Mouse (Mus musculus): ENCODE measurements at regions not wholly inside any gene's neighbourhood (a gene's known extent, or its start where the extent isn't known, plus 50 kb on each side); places are given as distances from the start of the nearest gene placed in this dataset.

DNA sequence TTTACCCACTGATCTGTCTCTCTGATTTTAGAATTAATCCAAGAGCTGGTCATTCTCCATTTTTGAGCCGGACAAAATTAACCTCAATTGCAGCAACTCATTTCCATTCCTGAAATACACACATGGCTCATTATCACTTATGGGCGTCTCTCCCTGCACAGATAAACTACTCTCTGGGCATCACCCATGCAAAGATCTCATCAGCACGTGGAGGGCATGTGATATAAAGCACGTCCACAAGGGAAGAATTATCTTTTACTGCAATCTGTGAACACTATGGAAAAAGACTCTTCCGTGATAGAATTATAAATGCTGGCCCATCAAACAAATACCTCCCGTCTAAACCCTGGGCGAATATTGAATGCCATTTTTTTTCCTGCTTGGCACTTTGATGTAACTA lies 124.1 kb upstream of the Klf6 start:
- no peak for TF ChIP-seq GATA1 (IDR thresholded peaks at IDR 0.05; ENCODE audit: low read length)

DNA sequence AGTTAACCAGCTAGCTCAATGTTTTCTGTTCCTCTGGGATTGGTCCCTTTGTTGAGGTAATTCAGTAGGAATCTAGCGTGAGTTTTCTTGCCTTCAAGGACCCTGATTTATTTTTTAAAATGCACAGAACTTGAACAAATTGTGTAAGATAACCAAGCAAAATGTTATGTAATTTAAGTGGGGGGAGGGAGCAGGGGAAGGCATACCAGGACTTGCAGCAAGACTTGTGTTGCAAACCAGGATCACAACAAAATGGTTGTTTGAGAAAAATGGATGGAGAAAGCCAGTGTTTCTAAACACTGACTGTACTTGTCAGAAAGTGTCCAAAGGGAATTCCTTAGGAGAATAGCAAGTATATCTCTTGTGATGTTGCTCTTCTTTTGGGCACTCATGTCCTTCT lies 120.5 kb upstream of the Klf6 start:
- TF ChIP-seq GATA1 (IDR thresholded peaks at IDR 0.05; ENCODE audit: low read length) = no peak

DNA sequence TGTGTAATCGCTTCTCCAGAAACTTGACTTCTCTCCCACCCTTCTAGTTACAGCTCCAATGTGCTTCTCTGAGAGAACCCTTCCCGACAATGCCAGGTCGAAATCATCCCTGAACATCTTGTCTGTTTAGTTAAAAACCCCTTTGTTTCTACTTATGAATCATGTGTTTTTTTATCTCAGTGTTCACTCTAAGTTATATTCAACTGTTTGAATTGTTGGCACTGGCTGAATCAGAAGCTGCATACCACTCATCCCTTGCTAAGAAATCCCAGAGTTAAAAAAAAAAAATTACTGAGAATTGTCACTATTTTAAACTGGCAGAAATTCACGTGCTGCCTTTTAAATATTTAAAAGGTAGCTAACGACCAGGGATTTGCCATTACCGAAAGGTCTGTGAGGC lies 116.3 kb upstream of the Klf6 start:
- TF ChIP-seq GATA1 (IDR thresholded peaks at IDR 0.05; ENCODE audit: low read length) = no peak

DNA sequence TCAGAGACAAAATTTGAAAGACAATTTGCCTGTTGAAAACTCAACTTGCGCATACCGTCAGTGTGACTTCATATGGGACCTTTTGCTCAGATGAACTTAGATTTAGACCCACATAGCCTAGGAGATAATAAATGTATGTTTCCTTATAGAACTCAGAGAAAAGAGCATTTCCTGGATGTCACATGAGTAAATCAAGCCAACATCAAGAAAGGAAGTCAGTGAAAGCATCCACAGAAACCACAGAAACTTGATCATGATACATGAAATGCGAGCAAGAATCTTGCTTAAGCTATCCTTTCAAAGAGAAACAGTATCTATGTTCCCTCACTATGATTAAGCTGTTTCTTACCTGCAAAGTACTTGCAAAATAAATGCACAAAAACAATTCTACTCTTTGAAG lies 104.1 kb upstream of the Klf6 start:
- TF ChIP-seq GATA1 (IDR thresholded peaks at IDR 0.05; ENCODE audit: low read length) = no peak

DNA sequence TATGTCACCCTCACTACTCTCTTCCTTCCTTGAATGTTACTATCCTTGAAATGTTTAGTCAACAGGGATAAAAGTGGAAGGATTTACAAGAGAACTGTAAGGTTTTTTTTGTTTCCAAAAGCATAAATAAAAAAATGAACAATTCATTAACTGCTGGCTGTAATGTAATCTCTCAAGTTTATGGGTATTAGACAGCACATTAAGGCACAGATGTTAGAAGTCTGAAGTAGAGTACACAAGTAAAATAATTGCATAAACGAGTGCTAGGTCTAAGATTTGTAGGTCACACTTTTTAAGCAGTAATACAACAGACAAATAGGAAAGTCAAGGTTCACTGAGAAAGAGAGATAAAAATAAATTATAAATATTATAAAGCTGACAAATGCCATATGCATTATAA lies 103.3 kb upstream of the Klf6 start:
- TF ChIP-seq GATA1 (IDR thresholded peaks at IDR 0.05; ENCODE audit: low read length) = no peak

DNA sequence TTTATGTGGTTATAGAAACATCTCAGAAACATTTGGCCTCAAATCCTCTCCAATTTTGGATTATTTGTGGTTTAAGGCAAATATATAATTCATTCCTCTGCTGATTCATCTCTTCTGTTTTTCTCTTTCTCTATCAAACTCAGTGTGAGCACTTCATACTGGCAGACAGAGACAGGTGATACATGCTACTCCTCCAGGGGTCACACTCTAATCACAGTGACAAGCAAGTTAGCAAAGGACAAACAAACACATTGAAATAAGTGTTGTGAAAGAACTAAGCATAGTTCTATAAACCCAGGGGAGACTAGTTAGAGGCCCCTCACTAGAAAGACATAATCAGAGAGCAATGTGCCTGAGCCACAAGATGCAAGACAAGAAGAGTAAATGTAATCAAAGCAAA lies 101.3 kb upstream of the Klf6 start:
- no peak for TF ChIP-seq GATA1 (IDR thresholded peaks at IDR 0.05; ENCODE audit: low read length)

DNA sequence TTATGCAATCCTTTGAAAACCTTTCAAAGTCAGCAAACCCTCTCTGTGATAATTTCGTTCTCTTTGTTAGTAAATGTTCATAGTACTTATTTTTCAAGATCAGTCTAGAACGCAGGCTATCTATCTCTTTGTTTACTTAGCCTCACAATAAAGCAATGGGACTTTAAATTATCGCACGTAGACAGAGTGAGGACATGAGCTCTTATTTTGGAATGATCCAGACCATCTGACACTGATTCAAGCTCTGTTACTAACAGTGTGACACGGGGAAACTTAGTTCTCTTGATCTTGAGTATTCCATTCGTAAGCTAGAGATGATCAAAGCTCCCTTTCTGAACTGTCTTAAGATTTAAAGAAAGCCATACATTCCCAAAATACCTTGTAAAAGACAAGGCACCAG lies 94.9 kb upstream of the Klf6 start:
- TF ChIP-seq GATA1 (IDR thresholded peaks at IDR 0.05; ENCODE audit: low read length) = no peak

DNA sequence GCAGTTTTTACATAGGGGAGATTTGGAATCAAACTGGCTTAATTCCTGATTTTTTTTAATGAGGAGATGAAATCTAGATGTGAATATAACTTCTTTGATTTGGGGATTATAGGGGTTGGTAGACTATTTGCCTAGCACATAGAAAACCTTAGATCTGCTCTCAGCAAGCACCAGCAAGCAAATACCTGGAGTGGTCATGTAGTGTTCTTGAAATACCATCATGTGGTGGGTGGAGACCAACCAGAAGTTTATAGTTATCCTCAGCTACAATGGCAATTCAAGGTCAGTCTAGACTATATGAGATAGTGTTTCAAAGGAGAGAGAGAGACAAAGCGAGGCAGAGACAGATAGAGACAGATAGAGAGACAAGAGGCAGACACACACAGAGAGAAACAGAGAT lies 94.1 kb upstream of the Klf6 start:
- TF ChIP-seq GATA1 (IDR thresholded peaks at IDR 0.05; ENCODE audit: low read length) = no peak

DNA sequence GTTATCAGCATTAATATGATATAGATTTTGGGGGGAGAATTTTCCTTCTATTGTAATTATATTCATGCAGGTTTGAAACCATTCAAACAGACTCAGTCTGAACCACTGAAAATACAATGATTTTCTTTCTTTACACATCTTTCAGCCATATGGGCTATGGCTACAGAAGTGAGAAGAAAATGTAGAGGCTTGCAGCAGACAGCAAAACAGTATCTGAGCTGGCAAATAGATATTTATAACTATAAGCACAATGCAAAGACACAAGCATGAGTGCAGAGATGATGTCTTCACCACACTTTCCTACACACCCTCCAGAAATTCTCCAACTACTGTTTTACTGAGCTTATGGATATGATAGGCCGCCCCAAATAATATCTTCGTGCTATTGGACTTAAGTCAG lies 92.6 kb upstream of the Klf6 start:
- no peak for TF ChIP-seq GATA1 (IDR thresholded peaks at IDR 0.05; ENCODE audit: low read length)

DNA sequence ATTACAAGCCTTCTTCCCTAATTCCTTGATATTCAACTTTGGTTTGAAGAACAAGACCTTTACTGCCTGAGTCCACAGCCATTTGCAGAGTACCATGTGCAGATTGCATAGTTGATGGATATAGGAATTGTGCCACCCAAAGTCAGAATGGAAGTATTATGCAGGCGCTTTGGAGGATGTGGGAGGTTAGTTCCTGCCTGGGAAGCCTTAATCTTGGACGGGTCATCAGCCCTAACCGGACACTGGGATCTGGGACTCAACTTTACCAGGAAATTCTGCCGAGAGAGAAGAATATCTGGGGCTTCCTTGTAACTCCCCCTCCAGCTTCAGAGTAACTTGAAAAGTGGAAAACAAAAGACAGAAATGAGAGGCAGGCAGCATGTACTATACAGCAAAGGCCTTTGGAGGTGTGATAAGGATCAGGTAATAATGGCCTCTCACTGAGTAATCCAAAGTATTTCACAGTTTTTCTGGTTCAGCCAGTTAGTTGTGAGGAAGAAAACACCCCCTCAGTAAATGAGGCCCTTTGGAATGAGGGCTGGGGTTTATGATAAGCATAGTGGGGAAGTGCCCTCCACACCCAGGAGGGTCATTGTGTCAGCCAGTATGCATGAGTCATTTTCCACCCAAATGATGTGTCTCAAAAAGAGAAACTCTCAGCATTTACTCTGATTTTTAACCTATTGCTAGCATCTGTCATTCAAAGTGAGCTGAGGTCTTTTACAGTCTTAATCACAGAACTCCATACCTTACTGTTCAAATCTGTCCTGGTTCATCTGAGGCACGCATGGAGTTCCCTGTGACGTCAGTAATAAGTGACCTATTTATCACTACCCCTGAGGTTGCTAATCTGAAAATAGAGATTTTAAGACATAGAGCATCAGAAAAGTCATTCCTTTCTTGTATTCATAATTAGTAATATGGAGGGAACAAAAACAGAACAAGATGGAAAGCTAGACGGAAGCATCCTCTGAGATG lies 91.7 kb upstream of the Klf6 start:
- no peak for TF ChIP-seq GATA1 (IDR thresholded peaks at IDR 0.05; ENCODE audit: low read length)

DNA sequence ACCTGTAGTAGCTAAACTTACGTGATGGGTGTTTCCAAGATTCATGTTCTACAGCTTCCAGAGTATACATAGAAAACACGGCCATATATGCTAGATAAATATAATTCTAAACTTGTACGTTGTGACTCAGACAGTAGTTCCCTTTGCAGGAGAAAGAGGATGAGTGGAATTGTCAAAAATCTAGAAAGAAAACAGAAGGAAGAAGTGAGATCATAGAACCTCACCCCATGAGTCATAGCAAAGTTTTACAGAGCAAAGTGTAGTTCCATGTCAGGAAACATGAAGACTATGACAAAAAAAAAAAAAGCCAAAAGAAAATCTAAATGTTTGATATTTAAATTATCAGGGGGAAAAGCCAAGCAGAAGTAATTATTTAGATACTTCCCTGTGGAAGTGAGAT lies 87.5 kb upstream of the Klf6 start:
- TF ChIP-seq GATA1 (IDR thresholded peaks at IDR 0.05; ENCODE audit: low read length) = no peak

DNA sequence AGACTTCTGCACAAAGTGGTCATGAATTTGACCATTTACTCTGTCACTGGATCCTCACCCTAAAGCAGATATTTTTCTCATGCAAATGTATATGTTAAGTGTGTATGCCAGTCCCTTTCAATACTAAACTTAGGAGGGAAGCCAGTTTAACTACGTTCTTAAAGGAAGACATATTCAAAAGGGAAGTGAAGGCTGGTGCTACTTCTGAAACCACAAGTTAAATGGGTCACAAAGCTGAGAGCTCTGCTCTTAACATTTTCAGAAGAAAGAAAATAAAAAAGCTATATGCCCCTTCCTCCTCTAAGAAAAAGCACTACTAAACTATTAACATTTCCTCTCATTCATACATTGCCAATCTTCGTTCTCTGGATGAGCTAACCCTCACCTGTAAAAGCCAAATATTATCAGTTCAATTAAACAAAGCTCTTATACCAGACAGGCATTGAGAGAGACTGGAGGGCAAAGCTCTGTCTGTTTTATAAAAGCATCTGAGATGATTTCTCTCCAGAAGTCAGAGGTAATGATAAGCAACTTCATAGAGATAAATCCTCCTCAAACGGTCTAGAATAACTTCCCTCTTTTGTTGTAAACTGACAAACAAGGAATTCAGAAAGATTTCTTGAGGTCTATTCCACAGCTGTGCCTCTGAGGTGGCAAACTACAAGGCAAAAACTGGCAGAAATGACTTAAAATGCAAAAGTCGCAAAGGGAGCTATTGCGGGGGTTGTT lies 82.7 kb upstream of the Klf6 start:
- TF ChIP-seq GATA1 (IDR thresholded peaks at IDR 0.05; ENCODE audit: low read length) = no peak

DNA sequence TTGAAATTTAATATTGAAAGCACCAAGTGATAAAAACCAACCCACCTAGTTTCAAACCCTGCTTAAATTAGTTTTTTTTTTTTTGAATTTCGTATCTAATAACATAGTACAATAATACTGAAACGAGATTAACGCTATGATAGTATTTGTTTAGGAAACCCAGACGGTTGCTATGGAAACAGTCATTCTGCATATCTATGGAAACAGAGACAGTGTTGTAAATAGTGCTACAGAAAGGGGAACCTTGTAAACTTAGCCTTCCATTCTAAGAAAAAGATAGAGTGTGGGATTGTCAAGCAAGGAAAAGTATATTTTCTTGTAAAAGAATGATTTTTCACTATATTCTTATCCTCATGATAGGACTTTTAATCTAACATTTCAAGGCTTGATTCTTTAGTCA lies 81.9 kb upstream of the Klf6 start:
- TF ChIP-seq GATA1 (IDR thresholded peaks at IDR 0.05; ENCODE audit: low read length) = no peak

DNA sequence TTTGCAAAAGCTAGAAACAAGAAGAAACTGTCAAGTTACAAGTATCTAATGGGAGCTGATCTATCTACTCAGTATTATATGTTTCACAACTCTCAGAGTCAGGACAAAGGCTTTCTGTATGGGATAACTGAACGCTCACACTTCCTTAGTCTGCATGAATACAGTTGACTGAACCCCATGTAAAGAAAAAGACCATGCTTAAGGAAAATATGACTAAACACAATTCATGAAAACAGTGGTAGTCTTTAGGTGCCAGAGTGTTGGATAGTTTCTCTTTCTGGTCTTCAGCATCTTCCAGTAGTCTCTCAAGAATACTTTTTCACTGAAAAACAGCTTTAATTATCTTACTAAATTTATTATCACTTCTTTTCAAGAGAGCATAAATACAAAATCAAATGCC lies 78.7 kb upstream of the Klf6 start:
- TF ChIP-seq GATA1 (IDR thresholded peaks at IDR 0.05; ENCODE audit: low read length) = no peak

DNA sequence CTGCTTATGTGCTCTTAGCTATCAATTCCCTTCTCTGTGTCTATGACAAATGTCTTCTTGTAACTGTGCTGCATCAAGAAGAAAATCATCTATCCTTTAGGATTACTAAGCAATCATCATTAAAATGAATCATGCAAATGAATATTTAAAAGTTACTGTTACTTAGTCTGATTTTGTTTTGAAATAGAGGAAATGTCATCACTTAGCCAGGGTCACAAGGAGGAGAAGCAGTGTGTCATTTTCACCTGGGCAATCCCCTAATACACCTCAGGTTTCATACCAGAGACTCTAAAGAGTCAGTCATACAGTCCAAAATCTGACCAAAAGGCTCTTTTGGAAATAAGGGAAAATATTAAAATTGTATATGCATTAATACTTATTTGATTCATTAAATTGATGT lies 74.2 kb upstream of the Klf6 start:
- TF ChIP-seq GATA1 (IDR thresholded peaks at IDR 0.05; ENCODE audit: low read length) = no peak

DNA sequence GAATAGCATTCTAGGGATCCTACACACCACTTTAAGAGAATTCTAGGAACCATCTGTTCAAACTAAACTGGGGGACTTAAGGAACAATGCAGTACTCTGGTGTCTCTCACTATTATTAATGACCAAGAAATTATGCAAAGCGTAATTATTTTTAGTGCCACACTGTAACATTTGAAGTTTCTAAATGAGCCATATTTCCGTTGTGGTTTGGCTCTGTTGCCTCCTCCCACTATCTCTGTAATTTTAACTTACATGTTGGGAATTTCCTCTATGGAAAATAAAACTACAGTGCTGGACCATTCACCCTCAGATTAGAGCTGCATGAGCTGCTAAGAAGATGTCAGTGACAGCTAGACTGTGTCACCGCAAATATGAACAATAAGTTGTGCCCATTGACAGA lies 72.0 kb upstream of the Klf6 start:
- no peak for TF ChIP-seq GATA1 (IDR thresholded peaks at IDR 0.05; ENCODE audit: low read length)

DNA sequence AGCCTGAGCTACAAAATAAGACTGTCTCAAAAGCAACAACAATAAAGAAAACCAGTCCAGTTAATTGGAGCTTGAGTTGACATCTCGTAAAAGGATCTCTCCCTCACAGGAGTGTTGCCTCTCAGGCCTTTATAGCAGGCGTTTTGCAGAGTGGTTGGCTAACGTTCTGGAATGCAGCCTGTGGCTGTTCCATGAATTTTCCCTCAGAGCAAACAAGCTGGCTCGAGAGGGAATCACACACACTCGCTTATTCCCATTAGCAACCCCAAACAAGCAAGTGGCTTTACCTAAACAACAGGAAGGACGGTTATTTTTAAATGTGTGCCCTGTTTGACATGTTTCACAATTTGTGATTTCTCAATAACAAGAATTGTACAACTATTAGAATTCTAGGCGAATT lies 59.2 kb upstream of the Klf6 start:
- no peak for TF ChIP-seq GATA1 (IDR thresholded peaks at IDR 0.05; ENCODE audit: low read length)
